Mouse (Mus musculus): ENCODE data around the gene Eef2.
A peak's percentile ranks its signal among the peaks of the same experiment; 100 is the strongest.

GRCm38 (mm10) chr10:81192270-81192967, 16.0 kb downstream of the Eef2 start:
- TF ChIP-seq CTCF (IDR thresholded peaks at IDR 0.05; ENCODE audit: borderline replicate concordance, extremely low read depth, insufficient read depth, insufficient read length), result no peak
- TF ChIP-seq POLR2A (IDR thresholded peaks at IDR 0.05; ENCODE audit: borderline replicate concordance, extremely low read depth, insufficient read depth, insufficient read length, poor library complexity, severe bottlenecking), result peak; percentile 64

Data from brain, embryonic 14.5 days (tissue).